Mouse (Mus musculus): Measurements from ENCODE around the gene Ppp6r2. TPM values are rescaled to one million over a fixed set of nuclear protein-coding genes. Genes with fewer than 3 reads are reported as not detected.

Gene Ppp6r2
- polyA plus RNA-seq, 1 experiment from 2014 or later, result 26.8 TPM

- H3K4me3 ChIP-seq (replicated peaks; ENCODE audit: low read depth, low read length), result no peak overlapping the region
- WGBS, result 71% methylated on average over 3 of the region's 3 CpGs
- H3K36me3 ChIP-seq (ENCODE audit: insufficient read depth, low read length), result 0 out of 2 replicates have a peak, but pooled peaks cover 11% of the 10 kb centered on the region
- no peaks in the 10 kb centered on the region for H3K9me3 ChIP-seq (replicated peaks; ENCODE audit: low read length)
- H3K4me1 ChIP-seq (replicated peaks; ENCODE audit: insufficient read depth, low read length), result no peaks in the 10 kb centered on the region
- TF ChIP-seq CTCF (IDR thresholded peaks at IDR 0.05; ENCODE audit: low read depth), result no peak
- H3K27me3 ChIP-seq (ENCODE audit: insufficient read depth, low read length), result no peaks in the 10 kb centered on the region
- no peak overlapping the region for H3K27ac ChIP-seq
- H3K9ac ChIP-seq (ENCODE audit: low read depth, low read length), result no peak overlapping the region
- no peak overlapping the region for H3K4me2 ChIP-seq (ENCODE audit: low read length)
- no peak for DNase-seq (ENCODE audit: low spot score)
- no peak for ATAC-seq (replicated peaks; ENCODE audit: low FRiP score, low read depth)
Observed at GRCm38 (mm10) chr15:89239751-89240392, 28.5 kb downstream of the Ppp6r2 start.

DNA sequence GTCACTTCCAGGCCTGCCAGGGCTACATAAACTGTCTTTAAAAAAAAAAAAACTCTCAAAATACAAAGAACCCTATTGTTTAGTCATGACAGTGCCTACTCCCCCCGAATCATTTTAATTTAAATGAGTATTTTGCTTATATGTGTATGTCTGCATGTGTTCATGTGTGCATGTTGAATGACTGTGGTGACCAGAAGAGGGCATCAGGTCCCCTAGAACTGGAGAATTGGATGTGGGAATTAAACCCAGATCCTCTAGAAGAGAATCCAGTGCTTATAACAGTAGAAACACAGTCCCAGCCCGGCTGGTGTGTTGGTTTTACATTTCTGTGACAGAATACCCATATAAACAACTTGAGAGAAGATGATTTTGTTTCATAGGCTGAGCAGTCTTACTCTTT lies 29.7 kb downstream of the Ppp6r2 start:
- DNase-seq (ENCODE audit: low spot score), result peak; percentile 20

GRCm38 (mm10) chr15:89249063-89249462 lies 37.7 kb downstream of the Ppp6r2 start:
- Histone ChIP-seq H3K4me1 (replicated peaks; ENCODE audit: insufficient read depth, low read length) (no peaks in the 10 kb centered on the region), H3K27me3 (ENCODE audit: insufficient read depth, low read length) (no peaks in the 10 kb centered on the region), H3K36me3 (ENCODE audit: insufficient read depth, low read length) (peaks cover 10% of the 10 kb centered on the region; the same call in 1 of the 2 replicates), H3K27ac (no peak overlapping the region), H3K9me3 (replicated peaks; ENCODE audit: low read length) (no peaks in the 10 kb centered on the region), H3K4me2 (ENCODE audit: low read length) (no peak overlapping the region), H3K9ac (ENCODE audit: low read depth, low read length) (no peak overlapping the region), H3K4me3 (replicated peaks; ENCODE audit: low read depth, low read length) (no peak overlapping the region)
- ATAC-seq (replicated peaks; ENCODE audit: low FRiP score, low read depth) (no peak), DNase-seq (ENCODE audit: low spot score) (no peak)
- 83% methylated on average over 6 of the region's 6 CpGs for WGBS
- no peak for TF ChIP-seq CTCF (IDR thresholded peaks at IDR 0.05; ENCODE audit: low read depth)

More for the DNA sequence above, 29.7 kb downstream of the Ppp6r2 start:
- H3K36me3 ChIP-seq (ENCODE audit: insufficient read depth, low read length), result 0 out of 2 replicates have a peak, but pooled peaks cover 13% of the 10 kb centered on the region
- peak; percentile 53; the same call in 1 of the 2 replicates for TF ChIP-seq CTCF (IDR thresholded peaks at IDR 0.05; ENCODE audit: low read depth)
- no peak overlapping the region for H3K27ac ChIP-seq
- no peaks in the 10 kb centered on the region for H3K4me1 ChIP-seq (replicated peaks; ENCODE audit: insufficient read depth, low read length)
- no peak overlapping the region for H3K4me2 ChIP-seq (ENCODE audit: low read length)
- no peaks in the 10 kb centered on the region for H3K27me3 ChIP-seq (ENCODE audit: insufficient read depth, low read length)
- no peak overlapping the region for H3K9ac ChIP-seq (ENCODE audit: low read depth, low read length)
- no peak for ATAC-seq (replicated peaks; ENCODE audit: low FRiP score, low read depth)
- no peak overlapping the region for H3K4me3 ChIP-seq (replicated peaks; ENCODE audit: low read depth, low read length)
- WGBS, result 82% methylated on average over 2 of the region's 2 CpGs
- H3K9me3 ChIP-seq (replicated peaks; ENCODE audit: low read length), result no peaks in the 10 kb centered on the region

GRCm38 (mm10) chr15:89255330-89255729 lies 44.0 kb downstream of the Ppp6r2 start:
- no peak for TF ChIP-seq CTCF (IDR thresholded peaks at IDR 0.05; ENCODE audit: low read depth)
- Histone ChIP-seq H3K27ac (no peak overlapping the region), H3K9me3 (replicated peaks; ENCODE audit: low read length) (no peaks in the 10 kb centered on the region), H3K27me3 (ENCODE audit: insufficient read depth, low read length) (no peaks in the 10 kb centered on the region), H3K4me1 (replicated peaks; ENCODE audit: insufficient read depth, low read length) (no peaks in the 10 kb centered on the region), H3K36me3 (ENCODE audit: insufficient read depth, low read length) (peaks cover 20% of the 10 kb centered on the region), H3K9ac (ENCODE audit: low read depth, low read length) (no peak overlapping the region), H3K4me3 (replicated peaks; ENCODE audit: low read depth, low read length) (no peak overlapping the region), H3K4me2 (ENCODE audit: low read length) (no peak overlapping the region)
- DNase-seq (ENCODE audit: low spot score) (no peak), ATAC-seq (replicated peaks; ENCODE audit: low FRiP score, low read depth) (no peak)
- WGBS, result 88% methylated on average over 4 of the region's 4 CpGs

- H3K36me3 ChIP-seq (ENCODE audit: insufficient read depth, low read length), result peaks cover 14% of the 10 kb centered on the region
- no peak overlapping the region for H3K4me2 ChIP-seq (ENCODE audit: low read length)
- TF ChIP-seq CTCF (IDR thresholded peaks at IDR 0.05; ENCODE audit: low read depth), result no peak
- no peak overlapping the region for H3K9ac ChIP-seq (ENCODE audit: low read depth, low read length)
- DNase-seq (ENCODE audit: low spot score), result no peak
- WGBS, result 81% methylated on average over 5 of the region's 5 CpGs
- H3K4me3 ChIP-seq (replicated peaks; ENCODE audit: low read depth, low read length), result no peak overlapping the region
- no peak overlapping the region for H3K27ac ChIP-seq
- no peaks in the 10 kb centered on the region for H3K4me1 ChIP-seq (replicated peaks; ENCODE audit: insufficient read depth, low read length)
- no peak for ATAC-seq (replicated peaks; ENCODE audit: low FRiP score, low read depth)
- no peaks in the 10 kb centered on the region for H3K9me3 ChIP-seq (replicated peaks; ENCODE audit: low read length)
- no peaks in the 10 kb centered on the region for H3K27me3 ChIP-seq (ENCODE audit: insufficient read depth, low read length)
Observed at GRCm38 (mm10) chr15:89258997-89259396, 47.6 kb downstream of the Ppp6r2 start.

DNA sequence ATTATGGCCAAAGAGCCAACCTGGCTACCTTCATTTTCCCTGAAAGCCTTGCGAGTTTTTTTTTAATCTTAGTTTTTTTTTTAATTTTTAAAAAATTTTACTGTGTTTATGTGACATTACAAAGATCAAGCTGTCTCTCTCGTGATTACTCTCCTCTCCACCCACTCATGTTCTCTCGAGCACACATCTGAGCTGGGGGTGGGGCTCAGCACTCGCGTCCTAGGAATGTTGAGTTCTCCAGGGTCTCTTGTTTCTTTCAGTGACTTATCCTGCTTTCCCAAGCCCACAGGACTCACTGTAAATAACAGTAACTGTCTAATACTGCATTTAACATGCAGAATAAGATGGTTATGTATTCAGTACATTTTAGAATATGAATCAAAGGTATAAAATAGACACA lies 53.1 kb downstream of the Ppp6r2 start:
- Histone ChIP-seq H3K4me3 (replicated peaks; ENCODE audit: low read depth, low read length) (no peak overlapping the region), H3K36me3 (ENCODE audit: insufficient read depth, low read length) (0 out of 2 replicates have a peak, but pooled peaks cover 8% of the 10 kb centered on the region), H3K27ac (no peak overlapping the region), H3K4me1 (replicated peaks; ENCODE audit: insufficient read depth, low read length) (no peaks in the 10 kb centered on the region), H3K9ac (ENCODE audit: low read depth, low read length) (no peak overlapping the region), H3K27me3 (ENCODE audit: insufficient read depth, low read length) (no peaks in the 10 kb centered on the region), H3K4me2 (ENCODE audit: low read length) (no peak overlapping the region), H3K9me3 (replicated peaks; ENCODE audit: low read length) (no peaks in the 10 kb centered on the region)
- ATAC-seq (replicated peaks; ENCODE audit: low FRiP score, low read depth) (no peak), DNase-seq (ENCODE audit: low spot score) (no peak)
- TF ChIP-seq CTCF (IDR thresholded peaks at IDR 0.05; ENCODE audit: low read depth), result no peak
- 59% methylated on average over 5 of the region's 5 CpGs for WGBS
